Mouse (Mus musculus): Measurements from ENCODE around the gene Card14. TPM values are rescaled to one million over a fixed set of nuclear protein-coding genes. Genes with fewer than 3 reads are reported as not detected.

The Card14 gene
- polyA plus RNA-seq, 1 experiment from 2014 or later, result 0.17 TPM

DNA sequence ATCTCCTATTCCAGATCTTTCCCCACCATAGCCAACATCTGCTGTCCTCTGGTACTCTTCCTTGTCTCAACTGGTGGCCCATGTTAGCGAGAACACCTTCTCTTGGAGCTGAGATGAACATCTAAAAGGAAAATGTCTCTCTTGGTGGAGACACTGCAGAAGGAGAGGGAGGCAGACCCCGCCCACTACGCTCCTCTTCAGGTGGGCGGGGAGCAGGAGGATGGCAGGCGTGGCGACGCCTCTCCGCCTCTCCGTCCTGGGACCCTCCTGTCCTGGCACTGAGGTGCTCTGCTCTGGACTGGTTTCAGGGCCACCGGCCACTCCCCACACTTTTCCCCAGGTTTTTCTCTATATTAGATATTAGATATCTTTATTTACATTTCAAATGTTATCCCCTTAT lies 3.1 kb downstream of the Card14 start:
- Histone ChIP-seq H3K4me3 (ENCODE audit: low read depth, low read length) (no peak overlapping the region), H3K36me3 (ENCODE audit: control insufficient read depth, insufficient read depth, low read length) (no peaks in the 10 kb centered on the region), H3K27ac (replicated peaks; ENCODE audit: low read depth, low read length) (no peak overlapping the region), H3K4me2 (ENCODE audit: low read depth, severe bottlenecking) (no peak overlapping the region), H3K4me1 (ENCODE audit: control insufficient read depth, insufficient read depth, low read length) (peaks cover 7% of the 10 kb centered on the region), H3K9me3 (ENCODE audit: control insufficient read depth, low read length) (no peaks in the 10 kb centered on the region), H3K27me3 (ENCODE audit: control insufficient read depth, insufficient read depth, low read length) (no peaks in the 10 kb centered on the region), H3K9ac (ENCODE audit: low read length) (no peak overlapping the region)
- DNase-seq (ENCODE audit: low spot score) (no peak), ATAC-seq (ENCODE audit: insufficient number of reproducible peaks, low FRiP score, low TSS enrichment, low read depth) (no peak)
- 11% methylated on average over 10 of the region's 10 CpGs for WGBS

DNA sequence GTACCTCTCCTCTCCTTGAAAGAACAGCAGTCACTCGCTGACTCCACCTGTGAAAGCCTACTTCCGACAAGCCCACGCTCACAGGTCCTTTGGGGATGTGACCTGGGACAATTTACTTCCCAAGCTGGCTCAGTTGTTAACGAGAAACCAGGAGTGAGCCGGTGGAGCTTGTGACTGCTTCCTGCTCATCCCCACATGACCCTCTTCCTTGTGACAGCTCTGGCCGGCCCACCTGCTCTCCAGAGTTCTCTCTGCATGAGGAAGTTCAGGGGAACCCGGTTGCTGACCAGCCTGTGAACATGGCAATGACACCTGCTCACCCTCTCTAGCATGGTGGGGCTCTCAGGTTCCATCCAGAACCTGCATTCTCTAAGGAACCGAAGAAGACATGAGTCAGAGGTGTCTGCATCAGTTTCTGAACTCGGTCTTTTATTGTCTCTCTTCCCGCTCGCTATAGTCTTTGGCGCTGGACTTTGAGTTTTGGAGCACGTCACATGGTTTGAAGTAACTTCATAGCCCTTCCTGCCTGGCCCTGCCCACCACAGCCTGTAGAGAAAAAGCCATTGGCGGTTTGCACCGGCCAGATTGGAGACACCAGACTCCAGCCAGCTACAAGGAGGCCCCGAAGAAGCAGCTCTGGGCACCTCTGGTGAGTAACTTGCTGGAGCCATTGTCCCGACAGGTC lies 6.8 kb downstream of the Card14 start:
- WGBS, result 79% methylated on average over 17 of the region's 17 CpGs
- no peak overlapping the region for H3K4me3 ChIP-seq (ENCODE audit: low read depth, low read length)
- H3K36me3 ChIP-seq (ENCODE audit: control insufficient read depth, insufficient read depth, low read length), result no peaks in the 10 kb centered on the region
- no peaks in the 10 kb centered on the region for H3K4me1 ChIP-seq (ENCODE audit: control insufficient read depth, insufficient read depth, low read length)
- no peaks in the 10 kb centered on the region for H3K27me3 ChIP-seq (ENCODE audit: control insufficient read depth, insufficient read depth, low read length)
- no peak overlapping the region for H3K27ac ChIP-seq (replicated peaks; ENCODE audit: low read depth, low read length)
- DNase-seq (ENCODE audit: low spot score) (no peak), ATAC-seq (ENCODE audit: insufficient number of reproducible peaks, low FRiP score, low TSS enrichment, low read depth) (no peak)
- H3K9me3 ChIP-seq (ENCODE audit: control insufficient read depth, low read length), result no peaks in the 10 kb centered on the region
- no peak overlapping the region for H3K4me2 ChIP-seq (ENCODE audit: low read depth, severe bottlenecking)
- H3K9ac ChIP-seq (ENCODE audit: low read length), result no peak overlapping the region

DNA sequence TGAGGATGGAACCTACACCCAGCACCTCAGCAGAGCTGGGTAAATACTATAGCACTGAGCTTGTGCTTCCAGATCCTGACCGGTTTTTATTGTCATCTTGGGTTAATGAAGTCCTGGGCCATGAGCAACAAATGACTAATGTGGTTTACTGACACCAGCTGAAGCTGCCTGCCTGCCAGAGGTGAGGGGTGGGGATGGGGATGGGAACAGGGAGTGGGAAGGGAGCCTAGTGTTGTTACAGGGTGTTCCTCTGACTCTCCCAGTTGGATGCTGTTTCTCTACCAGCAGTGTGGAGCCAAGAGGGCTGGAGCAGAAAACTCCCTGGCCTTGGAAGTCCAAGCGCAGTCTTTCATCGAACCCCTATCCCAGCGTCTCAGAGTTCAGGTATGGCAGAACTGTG lies 9.2 kb downstream of the Card14 start:
- Histone ChIP-seq H3K27ac (replicated peaks; ENCODE audit: low read depth, low read length) (no peak overlapping the region), H3K9ac (ENCODE audit: low read length) (no peak overlapping the region), H3K4me1 (ENCODE audit: control insufficient read depth, insufficient read depth, low read length) (no peaks in the 10 kb centered on the region), H3K36me3 (ENCODE audit: control insufficient read depth, insufficient read depth, low read length) (no peaks in the 10 kb centered on the region), H3K9me3 (ENCODE audit: control insufficient read depth, low read length) (no peaks in the 10 kb centered on the region), H3K27me3 (ENCODE audit: control insufficient read depth, insufficient read depth, low read length) (no peaks in the 10 kb centered on the region), H3K4me2 (ENCODE audit: low read depth, severe bottlenecking) (no peak overlapping the region), H3K4me3 (ENCODE audit: low read depth, low read length) (no peak overlapping the region)
- no peak for ATAC-seq (ENCODE audit: insufficient number of reproducible peaks, low FRiP score, low TSS enrichment, low read depth)
- no peak for DNase-seq (ENCODE audit: low spot score)
- 77% methylated on average over 4 of the region's 4 CpGs for WGBS

DNA sequence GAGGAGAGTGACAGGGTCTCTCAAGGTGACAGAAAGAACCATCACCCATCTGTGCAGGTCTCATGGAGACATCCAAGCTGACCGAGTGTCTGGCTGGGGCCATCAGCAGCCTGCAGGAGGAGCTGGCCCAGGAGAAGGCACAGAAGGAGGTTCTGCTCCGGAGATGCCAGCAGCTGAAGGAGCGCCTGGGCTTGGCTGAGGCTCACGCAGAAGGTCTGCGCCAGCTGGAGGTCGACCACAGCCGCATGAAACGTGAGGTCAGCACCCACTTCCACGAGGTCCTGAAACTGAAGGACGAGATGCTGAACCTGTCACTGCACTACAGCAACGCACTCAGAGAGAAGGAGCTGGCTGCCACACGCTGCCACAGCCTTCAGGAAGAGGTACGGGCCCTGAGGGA lies 15.0 kb downstream of the Card14 start:
- no peak overlapping the region for H3K4me2 ChIP-seq (ENCODE audit: low read depth, severe bottlenecking)
- WGBS, result 80% methylated on average over 13 of the region's 13 CpGs
- ATAC-seq (ENCODE audit: insufficient number of reproducible peaks, low FRiP score, low TSS enrichment, low read depth) (no peak), DNase-seq (ENCODE audit: low spot score) (no peak)
- no peaks in the 10 kb centered on the region for H3K27me3 ChIP-seq (ENCODE audit: control insufficient read depth, insufficient read depth, low read length)
- H3K9ac ChIP-seq (ENCODE audit: low read length), result no peak overlapping the region
- no peaks in the 10 kb centered on the region for H3K9me3 ChIP-seq (ENCODE audit: control insufficient read depth, low read length)
- no peak overlapping the region for H3K4me3 ChIP-seq (ENCODE audit: low read depth, low read length)
- H3K36me3 ChIP-seq (ENCODE audit: control insufficient read depth, insufficient read depth, low read length), result no peaks in the 10 kb centered on the region
- no peaks in the 10 kb centered on the region for H3K4me1 ChIP-seq (ENCODE audit: control insufficient read depth, insufficient read depth, low read length)
- no peak overlapping the region for H3K27ac ChIP-seq (replicated peaks; ENCODE audit: low read depth, low read length)

DNA sequence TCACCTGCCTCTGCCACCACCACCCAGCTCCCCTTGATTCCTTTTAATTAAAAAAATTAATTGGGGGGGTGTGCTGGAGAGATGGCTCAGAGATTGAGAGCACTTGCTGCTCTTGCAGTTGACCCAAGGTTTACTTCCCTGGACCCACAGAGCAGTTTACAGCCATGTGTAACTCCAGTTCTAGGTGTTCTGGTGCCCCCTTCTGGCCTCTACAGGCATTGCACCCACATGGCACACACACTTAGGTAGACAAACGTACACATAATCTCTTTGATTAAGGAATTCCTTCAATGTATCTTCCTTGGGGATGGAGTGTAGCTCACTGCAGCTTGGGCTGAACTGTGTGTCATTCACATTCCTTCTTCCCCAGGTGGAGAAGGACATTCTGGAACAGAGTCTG lies 17.5 kb downstream of the Card14 start:
- Histone ChIP-seq H3K36me3 (ENCODE audit: control insufficient read depth, insufficient read depth, low read length) (no peaks in the 10 kb centered on the region), H3K27me3 (ENCODE audit: control insufficient read depth, insufficient read depth, low read length) (no peaks in the 10 kb centered on the region), H3K27ac (replicated peaks; ENCODE audit: low read depth, low read length) (no peak overlapping the region), H3K9me3 (ENCODE audit: control insufficient read depth, low read length) (no peaks in the 10 kb centered on the region), H3K9ac (ENCODE audit: low read length) (no peak overlapping the region), H3K4me1 (ENCODE audit: control insufficient read depth, insufficient read depth, low read length) (no peaks in the 10 kb centered on the region), H3K4me2 (ENCODE audit: low read depth, severe bottlenecking) (no peak overlapping the region), H3K4me3 (ENCODE audit: low read depth, low read length) (no peak overlapping the region)
- DNase-seq (ENCODE audit: low spot score) (no peak), ATAC-seq (ENCODE audit: insufficient number of reproducible peaks, low FRiP score, low TSS enrichment, low read depth) (no peak)
- 94% methylated on average over 1 of the region's 1 CpGs for WGBS

DNA sequence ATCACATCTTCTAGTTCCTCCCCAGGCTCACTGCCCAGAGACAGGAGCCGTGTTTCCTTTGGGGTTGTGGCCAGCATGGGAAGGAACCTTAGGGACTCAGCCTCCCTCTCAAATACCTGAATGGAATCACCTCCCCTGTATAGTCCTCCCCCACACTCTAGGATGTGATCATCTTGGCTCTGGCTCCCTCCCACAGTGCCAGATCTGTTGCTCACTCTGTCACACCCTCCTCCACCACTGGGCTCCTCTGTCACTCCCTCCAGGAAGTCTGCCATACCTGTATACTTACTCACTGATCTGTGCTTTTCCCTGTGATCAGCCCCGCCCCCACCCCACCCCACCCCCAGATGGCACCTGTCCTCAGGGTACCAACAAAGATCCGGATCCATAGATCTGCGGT lies 23.0 kb downstream of the Card14 start:
- ATAC-seq (ENCODE audit: insufficient number of reproducible peaks, low FRiP score, low TSS enrichment, low read depth), result 0 out of 2 replicates have a peak, but pooled peaks have one; percentile 21
- no peaks in the 10 kb centered on the region for H3K27me3 ChIP-seq (ENCODE audit: control insufficient read depth, insufficient read depth, low read length)

DNA sequence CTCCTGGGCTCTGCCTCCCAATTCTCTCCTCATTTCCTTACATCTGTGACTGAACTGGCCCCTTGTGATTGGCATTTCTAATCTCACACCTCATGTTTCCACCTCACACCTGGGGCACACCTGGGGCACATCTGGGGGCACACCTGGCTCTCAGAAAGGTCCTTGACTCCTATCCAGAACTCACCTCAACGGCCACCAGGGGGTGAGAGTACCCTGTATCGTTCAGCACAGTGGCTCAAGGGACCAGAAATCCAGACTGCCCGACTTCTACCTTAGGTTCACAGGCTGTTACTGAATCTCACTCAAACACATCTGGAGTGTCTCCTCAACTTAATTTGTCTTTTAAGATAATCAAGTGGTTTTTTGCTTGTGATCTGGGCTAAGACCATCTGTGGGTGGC lies 24.4 kb downstream of the Card14 start:
- no peaks in the 10 kb centered on the region; the same call in 1 of the 2 replicates for H3K27me3 ChIP-seq (ENCODE audit: control insufficient read depth, insufficient read depth, low read length)
- no peaks in the 10 kb centered on the region for H3K36me3 ChIP-seq (ENCODE audit: control insufficient read depth, insufficient read depth, low read length)
- H3K9me3 ChIP-seq (ENCODE audit: control insufficient read depth, low read length), result no peaks in the 10 kb centered on the region
- no peak overlapping the region for H3K4me3 ChIP-seq (ENCODE audit: low read depth, low read length)
- no peak overlapping the region for H3K9ac ChIP-seq (ENCODE audit: low read length)
- DNase-seq (ENCODE audit: low spot score) (no peak), ATAC-seq (ENCODE audit: insufficient number of reproducible peaks, low FRiP score, low TSS enrichment, low read depth) (no peak)
- no peaks in the 10 kb centered on the region for H3K4me1 ChIP-seq (ENCODE audit: control insufficient read depth, insufficient read depth, low read length)
- no peak overlapping the region for H3K27ac ChIP-seq (replicated peaks; ENCODE audit: low read depth, low read length)
- WGBS, result 39% methylated on average over 3 of the region's 3 CpGs
- H3K4me2 ChIP-seq (ENCODE audit: low read depth, severe bottlenecking), result no peak overlapping the region

More for the DNA sequence above, 23.0 kb downstream of the Card14 start:
- Histone ChIP-seq H3K9ac (ENCODE audit: low read length) (no peak overlapping the region), H3K9me3 (ENCODE audit: control insufficient read depth, low read length) (no peaks in the 10 kb centered on the region), H3K4me2 (ENCODE audit: low read depth, severe bottlenecking) (no peak overlapping the region), H3K4me1 (ENCODE audit: control insufficient read depth, insufficient read depth, low read length) (no peaks in the 10 kb centered on the region), H3K27ac (replicated peaks; ENCODE audit: low read depth, low read length) (no peak overlapping the region), H3K4me3 (ENCODE audit: low read depth, low read length) (no peak overlapping the region), H3K36me3 (ENCODE audit: control insufficient read depth, insufficient read depth, low read length) (no peaks in the 10 kb centered on the region)
- 66% methylated on average over 4 of the region's 4 CpGs for WGBS
- DNase-seq (ENCODE audit: low spot score), result no peak

DNA sequence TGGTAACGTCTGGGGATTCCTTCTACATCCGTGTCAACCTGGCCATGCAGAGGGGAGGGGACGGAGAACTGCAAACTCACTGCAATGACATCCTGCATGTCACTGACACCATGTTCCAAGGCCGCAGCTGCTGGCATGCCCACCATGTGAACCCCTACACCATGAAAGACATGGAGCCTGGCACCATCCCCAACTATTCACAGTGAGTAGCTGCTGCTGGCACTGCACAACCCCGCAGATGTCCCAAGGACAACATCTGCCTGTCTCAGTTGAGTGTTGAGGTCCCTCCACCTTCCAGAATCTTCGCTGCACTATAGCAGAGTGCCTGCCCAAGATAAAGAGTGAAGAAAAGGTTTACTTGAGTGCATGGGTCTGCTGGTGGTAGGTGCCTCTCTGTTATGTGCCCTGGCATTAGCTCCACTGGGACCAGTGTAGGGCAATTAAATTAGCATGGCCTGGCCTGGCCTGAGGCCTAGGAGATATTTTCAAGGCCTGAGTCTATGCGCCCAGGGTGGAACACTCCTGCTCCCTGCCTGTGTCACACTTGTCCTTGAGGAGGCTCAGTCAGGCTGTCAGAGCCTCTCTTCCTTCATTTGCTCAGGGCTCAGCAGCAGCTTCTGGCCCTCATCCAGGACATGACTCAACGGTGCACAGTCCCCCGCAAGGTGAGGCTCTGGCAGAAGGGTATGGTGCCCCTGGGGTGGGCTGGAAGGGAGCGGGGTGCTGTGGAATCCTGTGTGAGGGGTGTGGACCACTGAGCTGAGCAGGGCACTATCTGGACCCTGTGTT lies 30.9 kb downstream of the Card14 start:
- WGBS, result 89% methylated on average over 10 of the region's 10 CpGs
- H3K4me3 ChIP-seq (ENCODE audit: low read depth, low read length), result no peak overlapping the region
- DNase-seq (ENCODE audit: low spot score) (no peak), ATAC-seq (ENCODE audit: insufficient number of reproducible peaks, low FRiP score, low TSS enrichment, low read depth) (no peak)
- H3K4me1 ChIP-seq (ENCODE audit: control insufficient read depth, insufficient read depth, low read length), result no peaks in the 10 kb centered on the region
- H3K27ac ChIP-seq (replicated peaks; ENCODE audit: low read depth, low read length), result no peak overlapping the region
- no peaks in the 10 kb centered on the region; the same call in 1 of the 2 replicates for H3K27me3 ChIP-seq (ENCODE audit: control insufficient read depth, insufficient read depth, low read length)
- H3K4me2 ChIP-seq (ENCODE audit: low read depth, severe bottlenecking), result no peak overlapping the region
- H3K9ac ChIP-seq (ENCODE audit: low read length), result no peak overlapping the region
- no peaks in the 10 kb centered on the region for H3K36me3 ChIP-seq (ENCODE audit: control insufficient read depth, insufficient read depth, low read length)
- H3K9me3 ChIP-seq (ENCODE audit: control insufficient read depth, low read length), result no peaks in the 10 kb centered on the region

All from limb, embryonic 11.5 days (tissue).